In the genomic region with DNA sequence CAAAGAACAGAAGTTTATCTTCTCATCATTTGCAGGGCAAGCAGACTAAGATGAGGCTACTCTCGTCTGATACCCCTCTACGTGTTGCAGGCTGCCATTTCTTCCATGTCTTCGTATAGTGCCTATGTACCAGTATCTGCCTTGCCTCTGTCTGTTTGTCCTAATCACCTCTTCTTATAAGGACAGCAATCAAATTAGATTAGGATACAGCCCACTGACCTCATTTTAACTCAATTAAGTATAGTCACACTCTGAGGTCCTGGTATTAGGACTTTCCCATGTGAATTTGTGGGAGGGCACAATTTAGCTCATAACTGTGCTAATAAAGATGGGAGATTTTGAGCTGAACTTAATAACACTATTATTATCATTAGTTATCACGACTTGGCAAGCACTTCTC, we compare ENCODE assay signal across 23 mouse cellular contexts.
"Had no signal": no experiment of that assay in that cellular context is flagged by ENCODE, and none has a peak within 500 bp of the region (broad histone marks: within the 10 kb centered on the region; RNA-seq: fewer than 3 reads in every experiment).

No protein-coding gene starts in this region.

- H3K36me3 ChIP-seq: hindbrain, embryonic 13.5 days; hindbrain, embryonic 15.5 days; kidney, embryonic 15.5 days; limb, embryonic 13.5 days; limb, embryonic 15.5 days; liver, embryonic 12.5 days had no signal

- H3K9ac ChIP-seq: forebrain, postnatal 0 days; hindbrain, embryonic 13.5 days; hindbrain, embryonic 15.5 days; kidney, embryonic 15.5 days; limb, embryonic 13.5 days; limb, embryonic 15.5 days; liver, embryonic 12.5 days; liver, embryonic 14.5 days had no signal

- DNase-seq: gastrocnemius, postnatal 14 days; gastrocnemius, postnatal 36 days; heart, adult 11 months; heart, postnatal 10 days; kidney, adult 11 months; kidney, adult 2 months; kidney, adult 9 months; kidney, postnatal 14 days; kidney, postnatal 36 days; layer of hippocampus, adult 9-11 months; layer of hippocampus, postnatal 36 days; left cerebral cortex, postnatal 4 days had no signal

- H3K9me3 ChIP-seq: hindbrain, embryonic 13.5 days; hindbrain, embryonic 15.5 days; kidney, embryonic 15.5 days; limb, embryonic 13.5 days; limb, embryonic 15.5 days; liver, embryonic 12.5 days had no signal

- H3K27ac ChIP-seq: hindbrain, embryonic 13.5 days; hindbrain, embryonic 15.5 days; hindbrain, postnatal 0 days; kidney, embryonic 15.5 days; kidney, postnatal 0 days; limb, embryonic 13.5 days; limb, embryonic 15.5 days; liver, embryonic 12.5 days; liver, embryonic 14.5 days had no signal

- H3K4me2 ChIP-seq: hindbrain, embryonic 13.5 days; hindbrain, embryonic 15.5 days; kidney, embryonic 15.5 days; limb, embryonic 13.5 days; limb, embryonic 15.5 days; liver, embryonic 12.5 days had no signal

- H3K4me1 ChIP-seq: hindbrain, embryonic 13.5 days; hindbrain, embryonic 15.5 days; kidney, embryonic 15.5 days; limb, embryonic 13.5 days; limb, embryonic 15.5 days; liver, embryonic 12.5 days had no signal

- ATAC-seq: hindbrain, postnatal 0 days; intestine, embryonic 16.5 days; liver, embryonic 12.5 days had no signal

- H3K27me3 ChIP-seq: hindbrain, embryonic 13.5 days; hindbrain, embryonic 15.5 days; kidney, embryonic 15.5 days; limb, embryonic 13.5 days; limb, embryonic 15.5 days; liver, embryonic 12.5 days had no signal

- H3K4me3 ChIP-seq: hindbrain, embryonic 13.5 days; hindbrain, embryonic 15.5 days; kidney, embryonic 15.5 days; limb, embryonic 13.5 days; limb, embryonic 15.5 days; liver, embryonic 12.5 days had no signal
